Mouse (Mus musculus) bone marrow macrophage, adult 2 months (primary cell): ENCODE measurements at regions not wholly inside any gene's neighbourhood (a gene's known extent, or its start where the extent isn't known, plus 50 kb on each side); places are given as distances from the start of the nearest gene placed in this dataset.

Experiments
- CTCF ChIP-seq: IDR thresholded peaks from 2 replicates; pipeline ENCODE4 v1.5.1; 2012; ENCODE audit warnings: low read depth, mild to moderate bottlenecking, low read length, moderate library complexity
- POLR2A ChIP-seq: IDR thresholded peaks from 2 replicates; pipeline ENCODE4 v1.6.1; 2012; ENCODE audit warnings: mild to moderate bottlenecking, low read depth, low read length, borderline replicate concordance

- TF ChIP-seq CTCF (no peak), POLR2A (no peak)
Observed at GRCm38 (mm10) chr6:84325384-84326114, 268.2 kb downstream of the Cyp26b1 start.
